Mouse (Mus musculus) embryonic fibroblast, embryonic 13.5 days (primary cell): ENCODE data around the gene Rufy1.

Experiments used
- CTCF ChIP-seq: IDR thresholded peaks from 2 replicates; pipeline ENCODE4 v1.5.1; 2011; ENCODE audit warnings: mild to moderate bottlenecking, control low read depth, low read length, moderate library complexity, borderline replicate concordance; ENCODE audit not compliant: insufficient read depth
- POLR2A ChIP-seq: IDR thresholded peaks from 2 replicates; pipeline ENCODE4 v1.6.1; 2011; ENCODE audit warnings: low read depth, mild to moderate bottlenecking, control low read depth, low read length, moderate library complexity

GRCm38 (mm10) chr11:50373086-50373485 is 57.8 kb downstream of the Rufy1 start:
- no peak for TF ChIP-seq POLR2A
- TF ChIP-seq CTCF: no peak
